Mouse (Mus musculus): ENCODE results near the gene Phlpp1. TPM values are rescaled to one million over a fixed set of nuclear protein-coding genes. Genes with fewer than 3 reads are reported as not detected.

The Phlpp1 gene
- 24.9 to 31.8 TPM (median 27.4 TPM) in 4 replicates for total RNA-seq (2023)

DNA sequence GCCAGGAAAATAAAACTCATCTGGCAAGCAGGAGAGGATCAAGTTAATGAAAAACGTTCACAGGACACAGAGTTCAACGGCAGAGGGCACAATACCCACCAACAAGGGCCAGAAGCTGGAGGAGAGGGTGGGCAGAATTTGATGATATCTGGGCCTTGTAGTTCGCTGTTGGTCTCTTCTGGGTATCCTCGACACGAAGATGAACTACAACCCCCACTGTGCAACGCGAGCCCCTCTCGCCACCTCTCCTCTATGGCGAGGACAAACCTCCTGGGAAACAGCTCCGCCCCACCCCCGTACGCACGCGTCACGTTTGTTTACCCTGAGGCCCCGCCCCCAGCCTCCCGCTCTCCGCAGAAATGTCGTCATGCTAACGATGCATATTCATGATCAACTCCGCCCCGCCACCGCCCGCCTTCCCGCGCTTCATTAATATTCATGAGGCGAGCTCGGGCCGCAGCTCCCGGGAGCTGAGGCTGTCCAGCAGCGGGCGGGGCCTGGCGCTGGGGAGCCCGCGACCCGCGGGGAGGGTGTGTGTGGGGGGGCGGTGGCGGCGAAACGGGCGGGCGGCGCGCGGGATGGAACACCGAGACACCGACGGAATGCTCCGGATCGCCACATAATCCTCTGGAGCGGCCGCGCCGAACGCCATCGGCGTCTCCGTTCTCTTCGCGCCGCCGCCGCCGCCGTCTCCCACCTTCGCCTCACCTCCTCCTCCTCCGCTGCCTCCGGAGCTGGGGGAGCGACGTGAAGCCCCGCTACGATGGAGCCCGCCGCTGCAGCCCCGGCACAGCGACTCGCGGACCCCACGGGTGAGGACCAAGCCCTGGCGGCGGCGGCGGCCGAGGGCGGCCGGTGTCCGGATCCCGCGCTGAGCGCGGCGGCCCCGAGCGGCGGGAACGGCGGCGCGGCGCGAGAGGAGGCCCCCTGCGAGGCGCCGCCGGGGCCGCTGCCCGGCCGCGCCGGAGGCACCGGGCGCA lies at the start of gene Phlpp1:
TSS of gene Phlpp1 (plus strand) at position 512 of the 980 bp plus-strand sequence.

Other genes starting within 250 kb of the Phlpp1 start
- 51.8 to 60.3 TPM (median 55.0 TPM) in 4 replicates for gene Zcchc2, start 181.3 kb upstream of the Phlpp1 start, total RNA-seq (2023)